Mouse (Mus musculus) olfactory bulb, adult 2 months (tissue): Measurements from ENCODE around the gene Mup11. TPM values are rescaled to one million over a fixed set of nuclear protein-coding genes. Genes with fewer than 3 reads are reported as not detected.
"Not testable (repeated sequence)": the region's sequence is repeated elsewhere in the genome, so short reads cannot be mapped to it uniquely, and the experiment has no call there.

Experiments used
- H3K27ac ChIP-seq: fragments of 200-500 bp; 2 replicates; pipeline ENCODE4 v1.5.1; 2012; ENCODE audit warnings: low read depth, low read length; ENCODE audit not compliant: insufficient read depth
- H3K4me1 ChIP-seq: fragments of 200-500 bp; 2 replicates; pipeline ENCODE4 v1.6.1; 2012; ENCODE audit warnings: low read length; ENCODE audit not compliant: control insufficient read depth, insufficient read depth
- H3K4me3 ChIP-seq: fragments of 200-500 bp; 2 replicates; pipeline ENCODE4 v1.5.1; 2012; ENCODE audit warnings: mild to moderate bottlenecking, low read depth, low read length, moderate library complexity; ENCODE audit not compliant: insufficient read depth
- WGBS: fragments of 180-500 bp; shearing (Covaris S2); methylation state at CpG from one replicate; pipeline ENCODE4 v1.1.7; 2018; 5-methylcytosine and 5-hydroxymethylcytosine counted together
- polyA plus RNA-seq: library from polyadenylated mRNA; stranded (reverse); fragments of >200 nt; gene quantifications from 2 replicates; pipeline ENCODE4 v1.2.4, GENCODE M21; 2012; ENCODE audit warnings: low replicate concordance; ENCODE audit not compliant: missing spikeins, insufficient read depth, insufficient read length

Mup11 gene
- not detected in 2 replicates for polyA plus RNA-seq

- H3K4me3 ChIP-seq, H3K4me1 ChIP-seq, H3K27ac ChIP-seq: not testable (repeated sequence)
- WGBS, result 86% methylated on average over 4 of the region's 5 CpGs
Observed at GRCm38 (mm10) chr4:60662311-60662710, at the start of gene Mup11. TSS of gene Mup11 (minus strand) at chr4:60662411.

Other genes starting within 250 kb of the Mup11 start
- not detected in 2 replicates for gene Mup9, start 240.5 kb downstream of the Mup11 start, polyA plus RNA-seq
- gene Mup1, start 160.5 kb downstream of the Mup11 start, polyA plus RNA-seq, result not detected in 2 replicates
- gene Mup10, start 80.2 kb downstream of the Mup11 start, polyA plus RNA-seq, result not detected in 2 replicates
- gene Mup12, start 78.9 kb upstream of the Mup11 start, polyA plus RNA-seq, result not detected in 2 replicates
- not detected in 2 replicates for gene Mup22, start 159.1 kb upstream of the Mup11 start, polyA plus RNA-seq